ENCODE assay signal across 12 mouse cellular contexts in the genomic region with DNA sequence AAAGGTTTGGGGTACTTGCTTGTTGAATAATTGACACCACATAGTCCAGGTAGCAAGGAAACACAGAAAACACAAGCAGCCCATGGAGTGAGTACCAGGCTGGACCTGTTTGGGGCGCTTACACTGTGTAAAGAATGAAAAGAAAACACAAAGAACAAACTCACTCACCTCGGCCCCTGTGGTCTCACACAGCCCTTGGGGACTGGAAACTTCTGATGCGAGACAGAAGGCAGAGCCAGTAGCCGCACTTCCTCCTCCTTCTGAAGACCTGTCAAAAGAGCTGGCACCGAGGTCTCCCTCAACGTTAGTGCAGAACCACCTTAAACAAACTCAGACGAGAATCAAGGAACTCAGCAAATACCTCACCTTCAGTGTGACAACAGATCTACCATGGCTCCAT.
DNase-seq lines count a peak whose midpoint lies in the region; ATAC-seq and TF ChIP-seq lines count a peak whose summit lies in the region.
"Had no signal": no experiment of that assay in that cellular context is flagged by ENCODE, and none has a peak within 500 bp of the region (broad histone marks: within the 10 kb centered on the region; RNA-seq: fewer than 3 reads in every experiment).

No protein-coding gene starts in this region.

- ATAC-seq in liver, postnatal 0 days, result peak; percentile 62
- ATAC-seq in liver, embryonic 11.5 days (replicated peaks; ENCODE audit: low FRiP score), result no peak
- ATAC-seq in lung, embryonic 15.5 days (ENCODE audit: borderline replicate concordance, extremely low read depth, low FRiP score, low TSS enrichment), result peak; percentile 49; the same call in 1 of the 2 replicates

- no peaks in the 10 kb centered on the region for H3K9me3 ChIP-seq in liver, postnatal 0 days (ENCODE audit: low read length)
- no peaks in the 10 kb centered on the region for H3K9me3 ChIP-seq in liver, embryonic 11.5 days (ENCODE audit: control insufficient read depth, low read length)
- H3K9me3 ChIP-seq in lung, embryonic 15.5 days, result no peaks in the 10 kb centered on the region
- H3K9me3 ChIP-seq: embryonic facial prominence, embryonic 15.5 days; hindbrain, embryonic 15.5 days had no signal

- peak; percentile 26 for DNase-seq in liver, postnatal 0 days
- no peak for DNase-seq in liver, embryonic 11.5 days (ENCODE audit: low spot score)
- peak; percentile 65 to 73 for DNase-seq in spleen, adult 18-20 months
- DNase-seq in cerebellum, postnatal 4 days (ENCODE audit: low spot score in 2 of 2), result no peak
- DNase-seq in urinary bladder, postnatal 25 days (ENCODE audit: low spot score), result no peak
- no peak for DNase-seq in frontal cortex, postnatal 10 days (ENCODE audit: low spot score in 2 of 2)
- DNase-seq in retina, embryonic 14.5 days (ENCODE audit: low spot score), result no peak
- DNase-seq: gastrocnemius, postnatal 14 days; right cerebral cortex, postnatal 14 days had no signal

- 14% methylated on average over 7 of the region's 7 CpGs for WGBS in liver, postnatal 0 days (ENCODE audit: insufficient replicate concordance)
- 41% methylated on average over 7 of the region's 7 CpGs for WGBS in liver, embryonic 11.5 days
- WGBS in lung, embryonic 15.5 days, result 40% methylated on average over 7 of the region's 7 CpGs

- H3K4me3 ChIP-seq in liver, postnatal 0 days (ENCODE audit: low read depth, low read length), result no peak overlapping the region
- H3K4me3 ChIP-seq in liver, embryonic 11.5 days (ENCODE audit: low read depth, low read length), result no peak overlapping the region
- H3K4me3 ChIP-seq in lung, embryonic 15.5 days, result no peak overlapping the region
- H3K4me3 ChIP-seq: embryonic facial prominence, embryonic 15.5 days; hindbrain, embryonic 15.5 days had no signal

- no peaks in the 10 kb centered on the region for H3K27me3 ChIP-seq in liver, postnatal 0 days (ENCODE audit: insufficient read depth, low read length)
- H3K27me3 ChIP-seq in liver, embryonic 11.5 days (replicated peaks; ENCODE audit: control insufficient read depth, insufficient read depth, low read length), result no peaks in the 10 kb centered on the region
- no peaks in the 10 kb centered on the region for H3K27me3 ChIP-seq in lung, embryonic 15.5 days
- H3K27me3 ChIP-seq: embryonic facial prominence, embryonic 15.5 days; hindbrain, embryonic 15.5 days had no signal

- TF ChIP-seq EP300 in liver, postnatal 0 days (IDR thresholded peaks at IDR 0.05; ENCODE audit: low read depth), result no peak

- TF ChIP-seq CTCF in liver, postnatal 0 days (IDR thresholded peaks at IDR 0.05; ENCODE audit: low read depth), result no peak

- no peak overlapping the region; the same call in 1 of the 2 replicates for H3K4me2 ChIP-seq in liver, postnatal 0 days (ENCODE audit: low read depth, low read length)
- H3K4me2 ChIP-seq in liver, embryonic 11.5 days, result no peak overlapping the region
- H3K4me2 ChIP-seq in lung, embryonic 15.5 days, result no peak overlapping the region
- H3K4me2 ChIP-seq: embryonic facial prominence, embryonic 15.5 days; hindbrain, embryonic 15.5 days had no signal

- H3K9ac ChIP-seq in liver, postnatal 0 days (replicated peaks), result no peak overlapping the region
- H3K9ac ChIP-seq in liver, embryonic 11.5 days (ENCODE audit: low read depth, low read length), result no peak overlapping the region
- no peak overlapping the region for H3K9ac ChIP-seq in lung, embryonic 15.5 days
- H3K9ac ChIP-seq: embryonic facial prominence, embryonic 15.5 days; hindbrain, embryonic 15.5 days had no signal

- H3K36me3 ChIP-seq in liver, postnatal 0 days (replicated peaks; ENCODE audit: insufficient read depth, low read length), result no peaks in the 10 kb centered on the region
- no peaks in the 10 kb centered on the region for H3K36me3 ChIP-seq in liver, embryonic 11.5 days (ENCODE audit: control insufficient read depth, insufficient read depth, low read length)
- no peaks in the 10 kb centered on the region for H3K36me3 ChIP-seq in lung, embryonic 15.5 days
- H3K36me3 ChIP-seq: embryonic facial prominence, embryonic 15.5 days; hindbrain, embryonic 15.5 days had no signal

- H3K27ac ChIP-seq in liver, postnatal 0 days (ENCODE audit: low read depth), result no peak overlapping the region
- H3K27ac ChIP-seq in liver, embryonic 11.5 days (ENCODE audit: low read depth, low read length), result no peak overlapping the region
- H3K27ac ChIP-seq in lung, embryonic 15.5 days, result no peak overlapping the region
- H3K27ac ChIP-seq: embryonic facial prominence, embryonic 15.5 days; hindbrain, embryonic 15.5 days had no signal

- H3K4me1 ChIP-seq in liver, postnatal 0 days (ENCODE audit: insufficient read depth), result no peaks in the 10 kb centered on the region
- H3K4me1 ChIP-seq in liver, embryonic 11.5 days (replicated peaks; ENCODE audit: control insufficient read depth, insufficient read depth, low read length), result no peaks in the 10 kb centered on the region
- H3K4me1 ChIP-seq in lung, embryonic 15.5 days, result 0 out of 2 replicates have a peak, but pooled peaks cover 3% of the 10 kb centered on the region
- H3K4me1 ChIP-seq: hindbrain, embryonic 15.5 days had no signal

Comparison
In these comparisons a context has a peak if more than half of its experiments do, and no peak if none do; other contexts are left out.
1. DNase-seq: peak in liver, postnatal 0 days (single experiment) and spleen, adult 18-20 months (2 of 2); none in liver, embryonic 11.5 days (single experiment), cerebellum, postnatal 4 days (0 of 2), urinary bladder, postnatal 25 days (single experiment), frontal cortex, postnatal 10 days (0 of 2) and retina, embryonic 14.5 days (single experiment).